Mouse (Mus musculus) midbrain, embryonic 14.5 days (tissue): ENCODE results near the gene Tmbim7. TPM values are rescaled to one million over a fixed set of nuclear protein-coding genes. Genes with fewer than 3 reads are reported as not detected.
"Not testable (repeated sequence)": the region's sequence is repeated elsewhere in the genome, so short reads cannot be mapped to it uniquely, and the experiment has no call there.

ENCODE experiments used
- ATAC-seq: fragments of 200-750 bp; cut with Nextera tagmentation; 2 replicates; pipeline ENCODE4 v1.8.0; 2017; ENCODE audit warnings: moderate number of reproducible peaks, moderate library complexity; ENCODE audit not compliant: low FRiP score, low TSS enrichment
- DNase-seq: peaks from one replicate; pipeline ENCODE4 v3.0.0-alpha.2; 2015
- H3K27ac ChIP-seq: fragments of 300-500 bp; sonication (generic); replicated peaks from 2 replicates; pipeline ENCODE4 v1.5.1; 2014; ENCODE audit warnings: mild to moderate bottlenecking, low read depth, low read length, moderate library complexity
- H3K27me3 ChIP-seq: fragments of 300-500 bp; sonication (generic); 2 replicates; pipeline ENCODE4 v1.6.1; 2014; ENCODE audit warnings: low read length, control low read depth, mixed read lengths; ENCODE audit not compliant: control insufficient read depth, insufficient read depth
- H3K36me3 ChIP-seq: fragments of 300-500 bp; sonication (generic); 2 replicates; pipeline ENCODE4 v1.6.1; 2014; ENCODE audit warnings: low read length, control low read depth; ENCODE audit not compliant: control insufficient read depth, insufficient read depth
- H3K4me1 ChIP-seq: fragments of 300-500 bp; sonication (generic); 2 replicates; pipeline ENCODE4 v1.6.1; 2014; ENCODE audit warnings: mild to moderate bottlenecking, antibody characterized with exemption, low read length, control low read depth; ENCODE audit not compliant: control insufficient read depth, insufficient read depth
- H3K4me2 ChIP-seq: fragments of 300-500 bp; sonication (generic); 2 replicates; pipeline ENCODE4 v1.6.1; 2014; ENCODE audit warnings: mild to moderate bottlenecking, low read length, moderate library complexity
- H3K4me3 ChIP-seq: fragments of 300-500 bp; sonication (generic); replicated peaks from 2 replicates; pipeline ENCODE4 v1.5.1; 2014; ENCODE audit warnings: low read depth, low read length
- H3K9ac ChIP-seq: fragments of 300-500 bp; sonication (generic); replicated peaks from 2 replicates; pipeline ENCODE4 v1.6.1; 2014; ENCODE audit warnings: mild to moderate bottlenecking, low read length, moderate library complexity
- H3K9me3 ChIP-seq: fragments of 300-500 bp; sonication (generic); 2 replicates; pipeline ENCODE4 v1.6.1; 2016; ENCODE audit warnings: low read length, control low read depth, mixed read lengths; ENCODE audit not compliant: control insufficient read depth
- WGBS: fragments of 180-500 bp; shearing (Covaris S2); extraction: QIAGEN DNeasy Blood & Tissue Kit; methylation state at CpG from one replicate; pipeline ENCODE4 v1.1.7; 2014; 5-methylcytosine and 5-hydroxymethylcytosine counted together
- polyA plus RNA-seq: library from polyadenylated mRNA; unstranded; fragments of >200 nt; fragmentation: Nextera tagmentation; extraction: Ambion mirVana; gene quantifications from 2 replicates; pipeline ENCODE4 v1.2.1, GENCODE M21; 2014

Tmbim7 gene
- polyA plus RNA-seq, 1 experiment from 2014 or later = not detected

- no peak for ATAC-seq
- H3K27ac ChIP-seq = no peak overlapping the region
- H3K27me3 ChIP-seq = no peaks in the 10 kb centered on the region
- H3K4me2 ChIP-seq = no peak overlapping the region
- no peak overlapping the region for H3K9ac ChIP-seq
- H3K4me3 ChIP-seq = no peak overlapping the region
- peaks cover 6% of the 10 kb centered on the region; the same call in 1 of the 2 replicates for H3K4me1 ChIP-seq
- peaks cover 11% of the 10 kb centered on the region for H3K36me3 ChIP-seq
- 77% methylated on average over 4 of the region's 4 CpGs for WGBS
- no peak for DNase-seq
- H3K9me3 ChIP-seq = no peaks in the 10 kb centered on the region
Measured at GRCm38 (mm10) chr5:3648849-3649210, 2.2 kb upstream of the Tmbim7 start.

GRCm38 (mm10) chr5:3651621-3652020 lies 640 bp downstream of the Tmbim7 start:
- Histone ChIP-seq H3K4me1 (peaks cover under 1% of the 10 kb centered on the region; the same call in 1 of the 2 replicates), H3K27me3 (no peaks in the 10 kb centered on the region), H3K27ac (no peak overlapping the region), H3K4me2 (no peak overlapping the region), H3K9me3 (no peaks in the 10 kb centered on the region), H3K9ac (no peak overlapping the region), H3K4me3 (no peak overlapping the region), H3K36me3 (no peaks in the 10 kb centered on the region)
- no peak for ATAC-seq
- DNase-seq = no peak
- 86% methylated on average over 5 of the region's 5 CpGs for WGBS

GRCm38 (mm10) chr5:3652903-3653575 lies 2.1 kb downstream of the Tmbim7 start:
- H3K27ac ChIP-seq, H3K4me1 ChIP-seq, H3K36me3 ChIP-seq, ATAC-seq, H3K27me3 ChIP-seq, H3K9me3 ChIP-seq, H3K4me2 ChIP-seq, DNase-seq, H3K4me3 ChIP-seq, H3K9ac ChIP-seq: not testable (repeated sequence)
- 94% methylated on average over 14 of the region's 25 CpGs for WGBS

- H3K27me3 ChIP-seq = no peaks in the 10 kb centered on the region
- no peaks in the 10 kb centered on the region for H3K36me3 ChIP-seq
- DNase-seq (no peak), ATAC-seq (no peak)
- H3K4me2 ChIP-seq = no peak overlapping the region
- no peak overlapping the region for H3K4me3 ChIP-seq
- H3K9ac ChIP-seq = no peak overlapping the region
- no peaks in the 10 kb centered on the region for H3K4me1 ChIP-seq
- H3K9me3 ChIP-seq = no peaks in the 10 kb centered on the region
- 91% methylated on average over 4 of the region's 4 CpGs for WGBS
- no peak overlapping the region for H3K27ac ChIP-seq
Measured at GRCm38 (mm10) chr5:3653801-3654200, 2.8 kb downstream of the Tmbim7 start.

GRCm38 (mm10) chr5:3657085-3657484 lies 6.1 kb downstream of the Tmbim7 start, which contains the start of gene Gatad1:
Gene Gatad1, minus strand, starts transcription at chr5:3657185.
- no peak within 1 kb of the TSS for H3K4me2 ChIP-seq
- ATAC-seq = no peak
- no peak within 1 kb of the TSS for H3K9ac ChIP-seq
- no peaks in the 10 kb centered on the region for H3K36me3 ChIP-seq
- no peak for DNase-seq
- no peaks in the 10 kb centered on the region for H3K9me3 ChIP-seq
- no peak within 1 kb of the TSS for H3K27ac ChIP-seq
- H3K27me3 ChIP-seq = no peaks in the 10 kb centered on the region
- no peaks in the 10 kb centered on the region for H3K4me1 ChIP-seq
- H3K4me3 ChIP-seq = no peak within 1 kb of the TSS
- 78% methylated on average over 5 of the region's 5 CpGs for WGBS

GRCm38 (mm10) chr5:3665225-3665624 lies 14.2 kb downstream of the Tmbim7 start:
- H3K27ac ChIP-seq = no peak overlapping the region
- no peak overlapping the region for H3K9ac ChIP-seq
- no peak overlapping the region for H3K4me3 ChIP-seq
- no peak for DNase-seq
- WGBS = 99% methylated on average over 2 of the region's 2 CpGs
- H3K4me2 ChIP-seq = no peak overlapping the region
- H3K27me3 ChIP-seq = no peaks in the 10 kb centered on the region
- no peaks in the 10 kb centered on the region for H3K4me1 ChIP-seq
- no peaks in the 10 kb centered on the region for H3K36me3 ChIP-seq
- ATAC-seq = no peak
- H3K9me3 ChIP-seq = no peaks in the 10 kb centered on the region

GRCm38 (mm10) chr5:3666585-3666984 lies 15.6 kb downstream of the Tmbim7 start:
- no peak overlapping the region for H3K4me3 ChIP-seq
- H3K4me1 ChIP-seq = no peaks in the 10 kb centered on the region
- ATAC-seq (no peak), DNase-seq (no peak)
- no peak overlapping the region for H3K27ac ChIP-seq
- no peak overlapping the region for H3K9ac ChIP-seq
- H3K9me3 ChIP-seq = no peaks in the 10 kb centered on the region
- no peaks in the 10 kb centered on the region for H3K36me3 ChIP-seq
- no peak overlapping the region for H3K4me2 ChIP-seq
- 89% methylated on average over 12 of the region's 12 CpGs for WGBS
- no peaks in the 10 kb centered on the region for H3K27me3 ChIP-seq

- Histone ChIP-seq H3K4me1 (no peaks in the 10 kb centered on the region), H3K4me2 (no peak overlapping the region), H3K9ac (no peak overlapping the region), H3K9me3 (no peaks in the 10 kb centered on the region), H3K36me3 (no peaks in the 10 kb centered on the region), H3K4me3 (no peak overlapping the region), H3K27ac (no peak overlapping the region), H3K27me3 (no peaks in the 10 kb centered on the region)
- 91% methylated on average over 6 of the region's 6 CpGs for WGBS
- DNase-seq = no peak
- ATAC-seq = no peak
Measured at GRCm38 (mm10) chr5:3669938-3670554, 19.1 kb downstream of the Tmbim7 start.

- WGBS = 96% methylated on average over 8 of the region's 8 CpGs
- ATAC-seq = no peak
- no peak overlapping the region for H3K27ac ChIP-seq
- no peak overlapping the region for H3K4me2 ChIP-seq
- no peaks in the 10 kb centered on the region for H3K4me1 ChIP-seq
- no peaks in the 10 kb centered on the region for H3K9me3 ChIP-seq
- no peak for DNase-seq
- H3K27me3 ChIP-seq = no peaks in the 10 kb centered on the region
- H3K9ac ChIP-seq = no peak overlapping the region
- no peak overlapping the region for H3K4me3 ChIP-seq
- H3K36me3 ChIP-seq = peaks cover 40% of the 10 kb centered on the region
Measured at GRCm38 (mm10) chr5:3688298-3688697, 37.3 kb downstream of the Tmbim7 start.
